Mouse (Mus musculus) ES-Bruce4 (cell line): ENCODE data around the gene Fnbp1.

ENCODE experiments used
- CTCF ChIP-seq: IDR thresholded peaks from one replicate; pipeline ENCODE4 v1.8.1; 2011; ENCODE audit warnings: low read depth, low read length
- POLR2A ChIP-seq: IDR thresholded peaks from one replicate; pipeline ENCODE4 v1.8.1; 2011; ENCODE audit warnings: low read length; ENCODE audit not compliant: insufficient read depth

DNA sequence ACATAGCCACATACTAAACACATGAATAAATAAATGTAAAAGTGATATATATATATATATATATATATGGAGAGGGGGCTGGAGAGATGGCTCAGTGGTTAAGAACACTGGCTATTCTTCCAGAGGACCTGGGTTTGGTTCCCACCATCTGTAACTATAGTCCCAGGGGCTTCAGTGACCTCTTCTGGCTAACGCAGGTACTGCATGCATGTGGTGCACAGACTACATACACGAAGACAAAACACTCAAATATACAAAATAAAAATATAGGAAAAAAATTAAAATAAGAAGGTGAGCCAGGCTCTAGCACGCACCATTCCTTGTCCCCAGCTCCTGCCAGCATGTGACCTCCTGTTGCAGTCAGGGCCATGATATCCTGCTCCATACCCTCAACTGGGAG is 85.7 kb downstream of the Fnbp1 start:
- peak; percentile 15 for TF ChIP-seq CTCF
- TF ChIP-seq POLR2A = no peak
